Mouse (Mus musculus): ENCODE data around the gene Man2a1.

Man2a1 gene

GRCm38 (mm10) chr17:64603534-64603933, 3.0 kb downstream of the Man2a1 start:
- no peak for DNase-seq

GRCm38 (mm10) chr17:64604163-64604562, 3.6 kb downstream of the Man2a1 start:
- DNase-seq = no peak

GRCm38 (mm10) chr17:64608228-64608627, 7.7 kb downstream of the Man2a1 start:
- DNase-seq = no peak

- no peak for DNase-seq
Measured at GRCm38 (mm10) chr17:64608923-64609598, 8.5 kb downstream of the Man2a1 start.

- no peak for DNase-seq
Measured at GRCm38 (mm10) chr17:64609741-64610140, 9.2 kb downstream of the Man2a1 start.

GRCm38 (mm10) chr17:64611426-64611825, 10.9 kb downstream of the Man2a1 start:
- DNase-seq = no peak

GRCm38 (mm10) chr17:64612135-64612885, 11.8 kb downstream of the Man2a1 start:
- DNase-seq = no peak

- no peak for DNase-seq
Measured at GRCm38 (mm10) chr17:64612930-64613329, 12.4 kb downstream of the Man2a1 start.

GRCm38 (mm10) chr17:64613351-64613750, 12.8 kb downstream of the Man2a1 start:
- DNase-seq = no peak

- DNase-seq = no peak
Measured at GRCm38 (mm10) chr17:64614804-64615203, 14.3 kb downstream of the Man2a1 start.

- no peak for DNase-seq
Measured at GRCm38 (mm10) chr17:64615420-64615819, 14.9 kb downstream of the Man2a1 start.

- no peak for DNase-seq
Measured at GRCm38 (mm10) chr17:64616259-64616658, 15.7 kb downstream of the Man2a1 start.

- no peak for DNase-seq
Measured at GRCm38 (mm10) chr17:64617838-64618237, 17.3 kb downstream of the Man2a1 start.

- no peak for DNase-seq
Measured at GRCm38 (mm10) chr17:64618996-64619395, 18.5 kb downstream of the Man2a1 start.

GRCm38 (mm10) chr17:64620135-64620534, 19.6 kb downstream of the Man2a1 start:
- DNase-seq = no peak

GRCm38 (mm10) chr17:64620627-64621026, 20.1 kb downstream of the Man2a1 start:
- DNase-seq = no peak

GRCm38 (mm10) chr17:64621226-64621625, 20.7 kb downstream of the Man2a1 start:
- DNase-seq = no peak

- DNase-seq = no peak
Measured at GRCm38 (mm10) chr17:64621649-64622351, 21.3 kb downstream of the Man2a1 start.

- DNase-seq = no peak
Measured at GRCm38 (mm10) chr17:64622352-64622886, 21.9 kb downstream of the Man2a1 start.

- no peak for DNase-seq
Measured at GRCm38 (mm10) chr17:64624439-64624838, 23.9 kb downstream of the Man2a1 start.

- DNase-seq = no peak
Measured at GRCm38 (mm10) chr17:64628796-64629195, 28.3 kb downstream of the Man2a1 start.

GRCm38 (mm10) chr17:64629486-64629885, 28.9 kb downstream of the Man2a1 start:
- DNase-seq = no peak

- no peak for DNase-seq
Measured at GRCm38 (mm10) chr17:64630506-64630905, 30.0 kb downstream of the Man2a1 start.
